Mouse (Mus musculus): ENCODE measurements at regions not wholly inside any gene's neighbourhood (a gene's known extent, or its start where the extent isn't known, plus 50 kb on each side); places are given as distances from the start of the nearest gene placed in this dataset.
A peak's percentile ranks its signal among the peaks of the same experiment; 100 is the strongest.

DNA sequence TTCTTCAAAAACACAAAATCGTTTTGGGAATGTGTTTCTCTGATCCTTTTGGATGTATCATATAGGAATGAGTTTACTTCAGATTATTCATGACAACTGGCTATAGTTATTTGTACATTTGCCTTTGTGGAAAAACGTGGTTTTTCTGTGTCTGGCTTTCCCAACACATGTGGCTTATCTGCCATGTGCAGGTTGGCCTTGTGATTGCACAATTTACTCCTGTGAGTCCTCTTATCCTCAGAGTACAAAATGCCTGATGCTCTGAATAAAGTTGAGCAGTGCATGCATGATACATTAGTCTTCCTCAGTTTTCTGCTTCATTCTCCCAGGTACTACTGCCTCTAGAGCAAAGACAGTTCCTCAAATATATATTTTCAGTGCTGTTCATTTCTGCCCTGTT is 881.6 kb downstream of the Lrfn5 start:
- Histone ChIP-seq H3K27ac (ENCODE audit: low read depth, low read length) (no peak overlapping the region), H3K27me3 (ENCODE audit: control insufficient read depth, insufficient read depth, low read length) (no peaks in the 10 kb centered on the region), H3K4me2 (no peak overlapping the region), H3K9ac (ENCODE audit: low read length) (no peak overlapping the region), H3K4me1 (ENCODE audit: control insufficient read depth, insufficient read depth, low read length) (no peaks in the 10 kb centered on the region), H3K4me3 (ENCODE audit: low read depth, low read length) (no peak overlapping the region), H3K36me3 (ENCODE audit: control insufficient read depth, insufficient read depth, low read length) (no peaks in the 10 kb centered on the region), H3K9me3 (ENCODE audit: control insufficient read depth, low read length) (no peaks in the 10 kb centered on the region)
- no peak for DNase-seq (ENCODE audit: low spot score, missing footprints)
- WGBS, result 67% methylated on average over 2 of the region's 2 CpGs
- ATAC-seq (ENCODE audit: low FRiP score), result no peak

DNA sequence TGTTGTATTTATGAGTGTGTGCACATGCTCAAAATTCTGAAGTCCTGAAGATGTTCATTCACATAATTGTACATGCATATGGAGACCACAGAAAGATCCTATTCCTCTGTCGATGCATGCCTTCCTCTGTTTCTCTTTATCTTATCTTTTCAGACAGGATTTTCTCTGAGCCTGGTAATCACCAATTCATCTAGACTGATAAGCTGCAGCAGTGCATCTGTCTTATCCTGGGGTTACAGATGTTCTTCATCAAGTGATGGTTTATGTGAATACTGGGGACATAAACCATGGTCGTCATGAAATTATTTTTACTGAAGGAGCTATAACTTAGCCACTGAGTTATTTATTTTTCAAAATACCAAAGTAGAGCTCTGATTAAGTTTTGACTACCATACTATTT is 905.7 kb downstream of the Lrfn5 start:
- WGBS, result 74% methylated on average over 2 of the region's 2 CpGs
- Histone ChIP-seq H3K9me3 (ENCODE audit: control insufficient read depth, low read length) (no peaks in the 10 kb centered on the region), H3K9ac (ENCODE audit: low read length) (no peak overlapping the region), H3K4me1 (ENCODE audit: control insufficient read depth, insufficient read depth, low read length) (no peaks in the 10 kb centered on the region), H3K27me3 (ENCODE audit: control insufficient read depth, insufficient read depth, low read length) (no peaks in the 10 kb centered on the region), H3K36me3 (ENCODE audit: control insufficient read depth, insufficient read depth, low read length) (no peaks in the 10 kb centered on the region), H3K27ac (ENCODE audit: low read depth, low read length) (no peak overlapping the region), H3K4me3 (ENCODE audit: low read depth, low read length) (no peak overlapping the region), H3K4me2 (no peak overlapping the region)
- DNase-seq (ENCODE audit: low spot score, missing footprints), result no peak
- ATAC-seq (ENCODE audit: low FRiP score), result no peak

GRCm38 (mm10) chr12:62450618-62451017 is 927.7 kb downstream of the Lrfn5 start:
- no peak overlapping the region for H3K4me2 ChIP-seq
- H3K9ac ChIP-seq (ENCODE audit: low read length), result no peak overlapping the region
- 84% methylated on average over 1 of the region's 1 CpGs for WGBS
- no peak overlapping the region for H3K27ac ChIP-seq (ENCODE audit: low read depth, low read length)
- no peaks in the 10 kb centered on the region for H3K4me1 ChIP-seq (ENCODE audit: control insufficient read depth, insufficient read depth, low read length)
- no peaks in the 10 kb centered on the region for H3K36me3 ChIP-seq (ENCODE audit: control insufficient read depth, insufficient read depth, low read length)
- H3K4me3 ChIP-seq (ENCODE audit: low read depth, low read length), result no peak overlapping the region
- no peaks in the 10 kb centered on the region for H3K27me3 ChIP-seq (ENCODE audit: control insufficient read depth, insufficient read depth, low read length)
- no peaks in the 10 kb centered on the region for H3K9me3 ChIP-seq (ENCODE audit: control insufficient read depth, low read length)
- DNase-seq (ENCODE audit: low spot score, missing footprints), result no peak
- no peak for ATAC-seq (ENCODE audit: low FRiP score)

DNA sequence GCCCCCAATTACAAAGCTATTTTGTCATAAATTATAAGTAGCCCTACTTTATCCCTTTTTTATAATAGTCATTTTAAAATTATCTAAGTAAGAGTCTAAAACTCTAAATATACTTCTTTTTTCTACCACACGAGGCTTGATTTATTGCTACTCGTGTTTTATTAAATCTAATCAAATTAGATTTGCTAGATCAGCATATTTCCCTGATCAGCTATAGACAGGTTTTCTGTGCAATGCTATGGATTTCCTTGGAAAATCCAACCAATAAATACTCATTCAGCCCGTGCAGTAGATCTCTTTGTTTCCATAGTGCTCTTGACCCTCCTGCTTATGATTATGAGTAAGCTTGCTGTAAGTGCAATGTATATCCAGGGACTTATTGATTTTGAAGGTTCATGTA is 960.4 kb downstream of the Lrfn5 start:
- Histone ChIP-seq H3K4me3 (ENCODE audit: low read depth, low read length) (no peak overlapping the region), H3K27me3 (ENCODE audit: control insufficient read depth, insufficient read depth, low read length) (no peaks in the 10 kb centered on the region), H3K9me3 (ENCODE audit: control insufficient read depth, low read length) (no peaks in the 10 kb centered on the region), H3K4me1 (ENCODE audit: control insufficient read depth, insufficient read depth, low read length) (no peaks in the 10 kb centered on the region), H3K9ac (ENCODE audit: low read length) (no peak overlapping the region), H3K36me3 (ENCODE audit: control insufficient read depth, insufficient read depth, low read length) (no peaks in the 10 kb centered on the region), H3K27ac (ENCODE audit: low read depth, low read length) (no peak overlapping the region), H3K4me2 (no peak overlapping the region)
- WGBS, result 91% methylated on average over 3 of the region's 3 CpGs
- no peak for ATAC-seq (ENCODE audit: low FRiP score)
- no peak for DNase-seq (ENCODE audit: low spot score, missing footprints)

GRCm38 (mm10) chr12:62528524-62528923 is 1005.6 kb downstream of the Lrfn5 start:
- no peak overlapping the region for H3K9ac ChIP-seq (ENCODE audit: low read length)
- no peaks in the 10 kb centered on the region for H3K27me3 ChIP-seq (ENCODE audit: control insufficient read depth, insufficient read depth, low read length)
- no peak overlapping the region for H3K4me2 ChIP-seq
- ATAC-seq (ENCODE audit: low FRiP score) (no peak), DNase-seq (ENCODE audit: low spot score, missing footprints) (no peak)
- no peaks in the 10 kb centered on the region for H3K36me3 ChIP-seq (ENCODE audit: control insufficient read depth, insufficient read depth, low read length)
- WGBS, result 52% methylated on average over 1 of the region's 1 CpGs
- H3K4me3 ChIP-seq (ENCODE audit: low read depth, low read length), result no peak overlapping the region
- H3K4me1 ChIP-seq (ENCODE audit: control insufficient read depth, insufficient read depth, low read length), result no peaks in the 10 kb centered on the region
- no peaks in the 10 kb centered on the region for H3K9me3 ChIP-seq (ENCODE audit: control insufficient read depth, low read length)
- H3K27ac ChIP-seq (ENCODE audit: low read depth, low read length), result no peak overlapping the region

DNA sequence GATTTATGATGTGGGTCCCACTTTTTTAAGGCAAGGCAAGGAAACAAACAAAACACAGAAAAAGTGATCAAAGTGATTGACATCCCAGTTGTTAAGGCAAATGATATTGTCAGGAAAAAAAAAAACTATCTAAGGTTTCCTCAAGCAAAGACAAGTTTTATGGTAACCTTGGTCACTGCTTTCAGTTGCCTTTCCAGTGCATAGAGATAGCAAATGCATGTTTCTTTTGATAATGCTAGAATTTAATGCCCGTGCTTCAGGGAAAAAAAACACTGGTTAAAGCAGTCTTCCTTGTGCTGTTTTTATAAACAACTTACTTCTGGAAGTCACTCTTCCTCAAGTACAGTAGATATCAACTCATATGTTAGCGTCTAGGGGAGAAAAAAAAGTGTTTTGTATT is 1029.4 kb downstream of the Lrfn5 start:
- no peaks in the 10 kb centered on the region for H3K36me3 ChIP-seq (ENCODE audit: control insufficient read depth, insufficient read depth, low read length)
- WGBS, result 81% methylated on average over 2 of the region's 2 CpGs
- H3K4me2 ChIP-seq, result no peak overlapping the region
- H3K9me3 ChIP-seq (ENCODE audit: control insufficient read depth, low read length), result no peaks in the 10 kb centered on the region
- no peaks in the 10 kb centered on the region for H3K27me3 ChIP-seq (ENCODE audit: control insufficient read depth, insufficient read depth, low read length)
- H3K9ac ChIP-seq (ENCODE audit: low read length), result no peak overlapping the region
- H3K4me1 ChIP-seq (ENCODE audit: control insufficient read depth, insufficient read depth, low read length), result no peaks in the 10 kb centered on the region
- DNase-seq (ENCODE audit: low spot score, missing footprints), result no peak
- ATAC-seq (ENCODE audit: low FRiP score), result no peak
- no peak overlapping the region for H3K4me3 ChIP-seq (ENCODE audit: low read depth, low read length)
- H3K27ac ChIP-seq (ENCODE audit: low read depth, low read length), result no peak overlapping the region

GRCm38 (mm10) chr12:62554622-62555021 is 1031.7 kb downstream of the Lrfn5 start:
- Histone ChIP-seq H3K4me2 (no peak overlapping the region), H3K4me3 (ENCODE audit: low read depth, low read length) (no peak overlapping the region), H3K9me3 (ENCODE audit: control insufficient read depth, low read length) (no peaks in the 10 kb centered on the region), H3K4me1 (ENCODE audit: control insufficient read depth, insufficient read depth, low read length) (no peaks in the 10 kb centered on the region), H3K27ac (ENCODE audit: low read depth, low read length) (no peak overlapping the region), H3K27me3 (ENCODE audit: control insufficient read depth, insufficient read depth, low read length) (no peaks in the 10 kb centered on the region), H3K9ac (ENCODE audit: low read length) (no peak overlapping the region), H3K36me3 (ENCODE audit: control insufficient read depth, insufficient read depth, low read length) (no peaks in the 10 kb centered on the region)
- ATAC-seq (ENCODE audit: low FRiP score), result no peak
- DNase-seq (ENCODE audit: low spot score, missing footprints), result no peak

GRCm38 (mm10) chr12:62563799-62564198 is 1040.8 kb downstream of the Lrfn5 start:
- ATAC-seq (ENCODE audit: low FRiP score) (no peak), DNase-seq (ENCODE audit: low spot score, missing footprints) (peak; percentile 84)
- Histone ChIP-seq H3K4me3 (ENCODE audit: low read depth, low read length) (no peak overlapping the region), H3K36me3 (ENCODE audit: control insufficient read depth, insufficient read depth, low read length) (no peaks in the 10 kb centered on the region), H3K4me1 (ENCODE audit: control insufficient read depth, insufficient read depth, low read length) (no peaks in the 10 kb centered on the region), H3K27me3 (ENCODE audit: control insufficient read depth, insufficient read depth, low read length) (no peaks in the 10 kb centered on the region), H3K9ac (ENCODE audit: low read length) (no peak overlapping the region), H3K9me3 (ENCODE audit: control insufficient read depth, low read length) (no peaks in the 10 kb centered on the region), H3K27ac (ENCODE audit: low read depth, low read length) (no peak overlapping the region), H3K4me2 (no peak overlapping the region)
- 87% methylated on average over 5 of the region's 5 CpGs for WGBS

Data from midbrain, embryonic 11.5 days (tissue).